Mouse (Mus musculus) testis, adult 2 months (tissue): ENCODE data around the gene Gatm. TPM values are rescaled to one million over a fixed set of nuclear protein-coding genes. Genes with fewer than 3 reads are reported as not detected.

Experiments used
- H3K27ac ChIP-seq: fragments of 200-500 bp; 2 replicates; pipeline ENCODE4 v1.5.1; 2012; ENCODE audit warnings: low read depth, low read length; ENCODE audit not compliant: control insufficient read depth, insufficient read depth
- H3K27me3 ChIP-seq: fragments of 200-500 bp; 2 replicates; pipeline ENCODE4 v1.6.1; 2012; ENCODE audit warnings: mild to moderate bottlenecking, low read length, moderate library complexity; ENCODE audit not compliant: control insufficient read depth, insufficient read depth
- H3K36me3 ChIP-seq: fragments of 200-500 bp; 2 replicates; pipeline ENCODE4 v1.6.1; 2012; ENCODE audit warnings: mild to moderate bottlenecking, low read length; ENCODE audit not compliant: control insufficient read depth, insufficient read depth
- H3K4me1 ChIP-seq: fragments of 200-500 bp; 2 replicates; pipeline ENCODE4 v1.6.1; 2012; ENCODE audit warnings: low read length; ENCODE audit not compliant: control insufficient read depth, insufficient read depth
- H3K4me3 ChIP-seq: fragments of 200-500 bp; 2 replicates; pipeline ENCODE4 v1.5.1; 2012; ENCODE audit warnings: low read depth, mild to moderate bottlenecking, low read length, moderate library complexity, mixed read lengths; ENCODE audit not compliant: control insufficient read depth
- CTCF ChIP-seq: fragments of 200-500 bp; IDR thresholded peaks from 2 replicates; pipeline ENCODE4 v1.5.1; 2012; ENCODE audit warnings: low read depth, mild to moderate bottlenecking, inconsistent platforms, low read length, moderate library complexity; ENCODE audit not compliant: control insufficient read depth, insufficient read depth, insufficient replicate concordance
- POLR2A ChIP-seq: fragments of 200-500 bp; IDR thresholded peaks from 2 replicates; pipeline ENCODE4 v1.6.1; 2012; ENCODE audit warnings: low read depth, mild to moderate bottlenecking, inconsistent platforms, low read length, moderate library complexity; ENCODE audit not compliant: control insufficient read depth
- polyA plus RNA-seq: library from polyadenylated mRNA; depleted of rRNA; stranded (reverse); fragments of >200 nt; gene quantifications from 2 replicates; pipeline ENCODE4 v1.2.3, GENCODE M21; 2012; rRNA removed

The Gatm gene
- polyA plus RNA-seq = 63.3 and 94.7 TPM in 2 replicates

GRCm38 (mm10) chr2:122610746-122611653 lies at the start of gene Gatm:
TSS of gene Gatm (minus strand) at chr2:122611303.
- Histone ChIP-seq H3K27me3 (no peaks in the 10 kb centered on the region), H3K36me3 (no peaks in the 10 kb centered on the region), H3K4me1 (peaks cover 14% of the 10 kb centered on the region), H3K4me3 (peak within 1 kb of the TSS; percentile 85), H3K27ac (peak within 1 kb of the TSS; percentile 63)
- no peak for TF ChIP-seq CTCF
- TF ChIP-seq POLR2A = peak; percentile 81

- Histone ChIP-seq H3K36me3 (no peaks in the 10 kb centered on the region), H3K4me3 (no peak overlapping the region), H3K27ac (no peak overlapping the region), H3K4me1 (no peaks in the 10 kb centered on the region), H3K27me3 (no peaks in the 10 kb centered on the region)
- TF ChIP-seq POLR2A = no peak
- TF ChIP-seq CTCF = no peak
Measured at GRCm38 (mm10) chr2:122659825-122660224, 48.7 kb upstream of the Gatm start.

- TF ChIP-seq CTCF (no peak), POLR2A (no peak)
- no peak overlapping the region for H3K27ac ChIP-seq
- no peaks in the 10 kb centered on the region for H3K27me3 ChIP-seq
- H3K4me3 ChIP-seq = no peak overlapping the region
- H3K4me1 ChIP-seq = no peaks in the 10 kb centered on the region
- no peaks in the 10 kb centered on the region for H3K36me3 ChIP-seq
Measured at GRCm38 (mm10) chr2:122657707-122658524, 46.8 kb upstream of the Gatm start.

- H3K27me3 ChIP-seq = no peaks in the 10 kb centered on the region
- TF ChIP-seq POLR2A (no peak), CTCF (no peak)
- H3K27ac ChIP-seq = no peak overlapping the region
- H3K36me3 ChIP-seq = no peaks in the 10 kb centered on the region
- no peak overlapping the region for H3K4me3 ChIP-seq
- H3K4me1 ChIP-seq = no peaks in the 10 kb centered on the region; the same call in 1 of the 2 replicates
Measured at GRCm38 (mm10) chr2:122656767-122657166, 45.7 kb upstream of the Gatm start.

GRCm38 (mm10) chr2:122656052-122656451 lies 44.9 kb upstream of the Gatm start:
- H3K27me3 ChIP-seq = no peaks in the 10 kb centered on the region
- H3K4me1 ChIP-seq = no peaks in the 10 kb centered on the region; the same call in 1 of the 2 replicates
- no peak overlapping the region for H3K4me3 ChIP-seq
- H3K36me3 ChIP-seq = no peaks in the 10 kb centered on the region
- H3K27ac ChIP-seq = no peak overlapping the region
- TF ChIP-seq POLR2A = no peak
- TF ChIP-seq CTCF = no peak

GRCm38 (mm10) chr2:122652096-122653084 lies 41.3 kb upstream of the Gatm start:
- no peak overlapping the region for H3K27ac ChIP-seq
- H3K4me1 ChIP-seq = no peaks in the 10 kb centered on the region; the same call in 1 of the 2 replicates
- no peak overlapping the region for H3K4me3 ChIP-seq
- no peaks in the 10 kb centered on the region for H3K27me3 ChIP-seq
- no peak for TF ChIP-seq CTCF
- no peak for TF ChIP-seq POLR2A
- H3K36me3 ChIP-seq = no peaks in the 10 kb centered on the region
